Mouse (Mus musculus) thymus, adult 2 months (tissue): Measurements from ENCODE around the gene March11.

Experiments
- CTCF ChIP-seq: fragments of 200-500 bp; IDR thresholded peaks from 2 replicates; pipeline ENCODE4 v1.5.1; 2012; ENCODE audit warnings: mild to moderate bottlenecking, control low read depth, low read length, moderate library complexity, borderline replicate concordance; ENCODE audit not compliant: control insufficient read depth, poor library complexity, insufficient read depth; ENCODE audit errors: extremely low read depth
- POLR2A ChIP-seq: fragments of 200-500 bp; IDR thresholded peaks from 2 replicates; pipeline ENCODE4 v1.6.1; 2012; ENCODE audit warnings: mild to moderate bottlenecking, low read length, control low read depth, moderate library complexity; ENCODE audit not compliant: control insufficient read depth, poor library complexity, insufficient read depth; ENCODE audit errors: extremely low read depth

DNA sequence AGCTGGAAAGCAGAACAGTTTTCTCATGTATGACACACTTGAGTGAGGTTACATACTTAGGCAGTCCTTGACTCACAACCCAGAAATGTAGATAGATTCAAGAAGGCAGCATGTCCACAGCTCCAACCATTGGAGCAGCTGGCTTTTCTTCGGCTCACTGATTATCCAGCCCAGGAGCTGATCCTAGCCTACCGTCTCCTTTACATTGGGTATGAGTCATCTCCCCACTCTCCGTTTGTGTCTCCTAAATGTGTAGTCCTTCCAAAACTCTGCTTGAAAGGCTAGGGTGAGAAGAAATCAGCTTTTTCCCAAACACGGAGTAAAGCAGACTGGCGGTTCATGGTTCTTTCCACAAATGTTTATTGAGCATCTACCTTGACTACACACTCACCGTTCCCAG lies 10.2 kb upstream of the March11 start:
- no peak for TF ChIP-seq CTCF
- no peak for TF ChIP-seq POLR2A
